Mouse (Mus musculus): ENCODE results near the gene Gid8. TPM values are rescaled to one million over a fixed set of nuclear protein-coding genes. Genes with fewer than 3 reads are reported as not detected.

Gid8 gene
- polyA plus RNA-seq, 1 experiment from 2014 or later = 58.9 TPM

- no peak overlapping the region for H3K27ac ChIP-seq (ENCODE audit: low read depth, low read length)
- ATAC-seq = no peak
- no peak overlapping the region for H3K4me3 ChIP-seq (ENCODE audit: low read length)
Observed at GRCm38 (mm10) chr2:180754976-180755688, 45.2 kb downstream of the Gid8 start.

GRCm38 (mm10) chr2:180755896-180756295 is 46.0 kb downstream of the Gid8 start:
- no peak overlapping the region for H3K27ac ChIP-seq (ENCODE audit: low read depth, low read length)
- no peak overlapping the region for H3K4me3 ChIP-seq (ENCODE audit: low read length)
- WGBS = 7% methylated on average over 8 of the region's 8 CpGs
- peaks cover 6% of the 10 kb centered on the region; the same call in 1 of the 2 replicates for H3K4me1 ChIP-seq (ENCODE audit: control insufficient read depth, insufficient read depth, low read depth, low read length)
- H3K4me2 ChIP-seq (ENCODE audit: low read length) = no peak overlapping the region
- no peaks in the 10 kb centered on the region for H3K36me3 ChIP-seq (ENCODE audit: control insufficient read depth, insufficient read depth, low read length)
- H3K27me3 ChIP-seq (replicated peaks; ENCODE audit: control insufficient read depth, insufficient read depth, low read length) = no peaks in the 10 kb centered on the region; the same call in 1 of the 2 replicates
- no peak overlapping the region for H3K9ac ChIP-seq (ENCODE audit: low read depth, low read length)
- H3K9me3 ChIP-seq (ENCODE audit: control insufficient read depth, low read length) = no peaks in the 10 kb centered on the region
- ATAC-seq = no peak

More at GRCm38 (mm10) chr2:180754976-180755688, 45.2 kb downstream of the Gid8 start:
- Histone ChIP-seq H3K27me3 (replicated peaks; ENCODE audit: control insufficient read depth, insufficient read depth, low read length) (no peaks in the 10 kb centered on the region; the same call in 1 of the 2 replicates), H3K9me3 (ENCODE audit: control insufficient read depth, low read length) (no peaks in the 10 kb centered on the region), H3K9ac (ENCODE audit: low read depth, low read length) (no peak overlapping the region), H3K4me1 (ENCODE audit: control insufficient read depth, insufficient read depth, low read depth, low read length) (peaks cover 6% of the 10 kb centered on the region; the same call in 1 of the 2 replicates), H3K36me3 (ENCODE audit: control insufficient read depth, insufficient read depth, low read length) (no peaks in the 10 kb centered on the region), H3K4me2 (ENCODE audit: low read length) (no peak overlapping the region)
- WGBS = 47% methylated on average over 5 of the region's 5 CpGs

GRCm38 (mm10) chr2:180756786-180757185 is 46.9 kb downstream of the Gid8 start:
- 10% methylated on average over 2 of the region's 2 CpGs for WGBS
- ATAC-seq = no peak
- H3K9me3 ChIP-seq (ENCODE audit: control insufficient read depth, low read length) = no peaks in the 10 kb centered on the region
- H3K27me3 ChIP-seq (replicated peaks; ENCODE audit: control insufficient read depth, insufficient read depth, low read length) = no peaks in the 10 kb centered on the region; the same call in 1 of the 2 replicates
- no peak overlapping the region for H3K9ac ChIP-seq (ENCODE audit: low read depth, low read length)
- H3K36me3 ChIP-seq (ENCODE audit: control insufficient read depth, insufficient read depth, low read length) = no peaks in the 10 kb centered on the region
- H3K27ac ChIP-seq (ENCODE audit: low read depth, low read length) = no peak overlapping the region
- H3K4me1 ChIP-seq (ENCODE audit: control insufficient read depth, insufficient read depth, low read depth, low read length) = peaks cover 6% of the 10 kb centered on the region; the same call in 1 of the 2 replicates
- H3K4me3 ChIP-seq (ENCODE audit: low read length) = no peak overlapping the region
- no peak overlapping the region for H3K4me2 ChIP-seq (ENCODE audit: low read length)

DNA sequence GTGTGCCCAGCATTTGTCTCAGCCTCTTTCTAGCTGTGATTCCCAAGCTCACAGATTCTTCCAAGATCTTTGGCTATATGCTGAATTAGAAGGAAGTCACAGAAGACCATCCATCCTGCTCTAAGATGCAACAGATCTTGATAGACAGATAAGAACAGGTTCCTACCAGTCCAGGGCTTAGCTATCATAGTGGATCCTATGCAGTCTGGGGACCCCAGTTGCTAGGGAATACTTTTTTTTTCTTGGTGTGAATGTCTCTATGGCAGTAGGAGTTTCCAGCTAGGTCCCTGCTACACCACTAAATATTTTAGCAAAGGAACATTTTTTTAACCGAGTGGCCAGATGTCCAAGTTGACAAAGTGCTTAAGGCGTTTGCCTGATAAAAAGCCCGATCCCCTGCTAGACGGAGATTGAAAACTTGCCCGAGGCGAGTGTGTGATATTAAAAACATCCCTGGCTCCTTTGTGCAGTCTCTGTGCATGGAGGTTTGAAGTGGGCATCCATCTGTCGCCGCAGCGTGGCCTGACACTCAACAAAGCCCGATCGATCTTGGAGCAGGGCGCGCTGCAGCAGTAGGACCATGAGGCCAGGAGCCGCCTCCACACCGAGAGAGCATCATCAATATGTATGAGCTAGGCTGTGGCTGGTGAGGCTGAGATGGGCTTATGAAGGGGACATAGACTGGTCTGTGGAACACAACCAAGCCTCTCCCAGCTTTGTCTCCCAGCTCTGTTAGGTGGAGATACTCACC is 48.8 kb downstream of the Gid8 start:
- Histone ChIP-seq H3K4me2 (ENCODE audit: low read length) (no peak overlapping the region), H3K27ac (ENCODE audit: low read depth, low read length) (0 out of 2 replicates have a peak overlapping the region, but pooled peaks have one; percentile 32), H3K27me3 (replicated peaks; ENCODE audit: control insufficient read depth, insufficient read depth, low read length) (no peaks in the 10 kb centered on the region; the same call in 1 of the 2 replicates), H3K4me3 (ENCODE audit: low read length) (no peak overlapping the region), H3K36me3 (ENCODE audit: control insufficient read depth, insufficient read depth, low read length) (no peaks in the 10 kb centered on the region), H3K9ac (ENCODE audit: low read depth, low read length) (no peak overlapping the region), H3K4me1 (ENCODE audit: control insufficient read depth, insufficient read depth, low read depth, low read length) (peaks cover 6% of the 10 kb centered on the region; the same call in 1 of the 2 replicates), H3K9me3 (ENCODE audit: control insufficient read depth, low read length) (no peaks in the 10 kb centered on the region)
- 20% methylated on average over 15 of the region's 15 CpGs for WGBS
- ATAC-seq = peak; percentile 68; the same call in 1 of the 2 replicates

DNA sequence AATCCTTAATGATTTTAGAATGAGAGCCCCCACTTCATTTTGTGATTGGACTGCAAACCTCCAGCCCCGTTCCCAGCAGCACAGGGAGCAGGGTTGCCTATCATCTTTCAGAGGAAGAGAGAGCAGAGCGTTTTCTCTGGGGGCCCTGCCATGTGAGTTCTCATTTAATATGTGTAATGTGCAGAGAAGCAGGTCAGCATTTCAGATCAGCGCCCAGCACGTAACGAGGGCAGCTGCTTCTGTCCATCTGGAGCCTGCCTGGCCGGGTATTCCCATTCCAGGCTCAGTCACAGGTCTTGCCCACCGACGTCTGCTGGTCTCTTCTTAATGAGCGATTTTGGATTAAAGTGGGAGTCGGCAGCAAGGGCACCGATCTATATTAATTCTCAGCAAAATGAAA is 55.1 kb downstream of the Gid8 start:
- no peaks in the 10 kb centered on the region for H3K36me3 ChIP-seq (ENCODE audit: control insufficient read depth, insufficient read depth, low read length)
- ATAC-seq = no peak
- H3K4me1 ChIP-seq (ENCODE audit: control insufficient read depth, insufficient read depth, low read depth, low read length) = no peaks in the 10 kb centered on the region; the same call in 1 of the 2 replicates
- no peak overlapping the region for H3K4me2 ChIP-seq (ENCODE audit: low read length)
- WGBS = 36% methylated on average over 11 of the region's 11 CpGs
- H3K27ac ChIP-seq (ENCODE audit: low read depth, low read length) = no peak overlapping the region
- no peak overlapping the region for H3K9ac ChIP-seq (ENCODE audit: low read depth, low read length)
- no peaks in the 10 kb centered on the region for H3K27me3 ChIP-seq (replicated peaks; ENCODE audit: control insufficient read depth, insufficient read depth, low read length)
- H3K9me3 ChIP-seq (ENCODE audit: control insufficient read depth, low read length) = no peaks in the 10 kb centered on the region
- no peak overlapping the region for H3K4me3 ChIP-seq (ENCODE audit: low read length)

GRCm38 (mm10) chr2:180765713-180766112 is 55.8 kb downstream of the Gid8 start:
- Histone ChIP-seq H3K4me1 (ENCODE audit: control insufficient read depth, insufficient read depth, low read depth, low read length) (no peaks in the 10 kb centered on the region; the same call in 1 of the 2 replicates), H3K4me3 (ENCODE audit: low read length) (no peak overlapping the region), H3K4me2 (ENCODE audit: low read length) (no peak overlapping the region), H3K27me3 (replicated peaks; ENCODE audit: control insufficient read depth, insufficient read depth, low read length) (no peaks in the 10 kb centered on the region; the same call in 1 of the 2 replicates), H3K9ac (ENCODE audit: low read depth, low read length) (no peak overlapping the region), H3K27ac (ENCODE audit: low read depth, low read length) (no peak overlapping the region), H3K9me3 (ENCODE audit: control insufficient read depth, low read length) (no peaks in the 10 kb centered on the region), H3K36me3 (ENCODE audit: control insufficient read depth, insufficient read depth, low read length) (no peaks in the 10 kb centered on the region)
- WGBS = 62% methylated on average over 7 of the region's 7 CpGs
- ATAC-seq = no peak

Other genes with a start within 250 kb of the Gid8 start
- gene Ntsr1, start 210.1 kb upstream of the Gid8 start, polyA plus RNA-seq (2015; fragmentation: Nextera tagmentation; extraction: Ambion mirVana) = 3.6 and 4.1 TPM in 2 replicates
- gene Mrgbp, start 128.8 kb upstream of the Gid8 start, polyA plus RNA-seq (2015; fragmentation: Nextera tagmentation; extraction: Ambion mirVana) = 36.8 and 38.1 TPM in 2 replicates
- 82.2 and 83.4 TPM in 2 replicates for gene Ogfr, start 120.9 kb upstream of the Gid8 start, polyA plus RNA-seq (2015; fragmentation: Nextera tagmentation; extraction: Ambion mirVana)
- gene Col9a3, start 112.3 kb upstream of the Gid8 start, polyA plus RNA-seq (2015; fragmentation: Nextera tagmentation; extraction: Ambion mirVana) = 92.8 and 93.2 TPM in 2 replicates
- 0.31 and 0.50 TPM in 2 replicates for gene Tcfl5, start 67.4 kb upstream of the Gid8 start, polyA plus RNA-seq (2015; fragmentation: Nextera tagmentation; extraction: Ambion mirVana)
- 20.7 and 21.7 TPM in 2 replicates for gene Dido1, start 118 bp upstream of the Gid8 start, polyA plus RNA-seq (2015; fragmentation: Nextera tagmentation; extraction: Ambion mirVana)
- gene Slc17a9, start 15.1 kb downstream of the Gid8 start, polyA plus RNA-seq (2015; fragmentation: Nextera tagmentation; extraction: Ambion mirVana) = 0.19 and 0.42 TPM in 2 replicates
- gene Bhlhe23, start 66.8 kb downstream of the Gid8 start, polyA plus RNA-seq (2015; fragmentation: Nextera tagmentation; extraction: Ambion mirVana) = 0.36 and 0.69 TPM in 2 replicates
- gene Ythdf1, start 210.8 kb downstream of the Gid8 start, polyA plus RNA-seq (2015; fragmentation: Nextera tagmentation; extraction: Ambion mirVana) = 12.0 and 33.7 TPM in 2 replicates
- gene Birc7, start 218.9 kb downstream of the Gid8 start, polyA plus RNA-seq (2015; fragmentation: Nextera tagmentation; extraction: Ambion mirVana) = 0.13 and 0.26 TPM in 2 replicates
- gene Nkain4, start 244.6 kb downstream of the Gid8 start, polyA plus RNA-seq (2015; fragmentation: Nextera tagmentation; extraction: Ambion mirVana) = 106 and 107 TPM in 2 replicates

All from hindbrain, embryonic 16.5 days (tissue).